Comparison of ENCODE assay signal across 9 mouse cellular contexts in genomic region chr16:59598997-59599396, GRCm38 (mm10). TPM values are rescaled to one million over a fixed set of nuclear protein-coding genes. Genes with fewer than 3 reads are reported as not detected.
A peak's percentile ranks its signal among the peaks of the same experiment; 100 is the strongest.
DNase-seq lines count a peak whose midpoint lies in the region; ATAC-seq and TF ChIP-seq lines count a peak whose summit lies in the region.
"Had no signal": no experiment of that assay in that cellular context is flagged by ENCODE, and none has a peak within 500 bp of the region (broad histone marks: within the 10 kb centered on the region; RNA-seq: fewer than 3 reads in every experiment).

No protein-coding gene starts in this region.

- DNase-seq in layer of hippocampus, adult 2 months (ENCODE audit: low spot score in 2 of 2): no peak
- no peak for DNase-seq in layer of hippocampus, adult 9-10 months (ENCODE audit: low spot score)
- DNase-seq in embryonic facial prominence, embryonic 14.5 days (ENCODE audit: low spot score): peak; percentile 30
- peak; percentile 37 for DNase-seq in hindbrain, embryonic 14.5 days (ENCODE audit: low spot score)
- DNase-seq in urinary bladder, postnatal 25 days (ENCODE audit: low spot score): no peak
- no peak for DNase-seq in right cerebral cortex, postnatal 14 days
- no peak for DNase-seq in right cerebral cortex, postnatal 4 days
- DNase-seq: liver, embryonic 13.5 days had no signal

- ATAC-seq in embryonic facial prominence, embryonic 14.5 days (ENCODE audit: low read depth): no peak
- ATAC-seq in hindbrain, embryonic 14.5 days (ENCODE audit: low FRiP score): no peak
- ATAC-seq in neural tube, embryonic 12.5 days (ENCODE audit: low FRiP score, low read depth): no peak

- H3K36me3 ChIP-seq in embryonic facial prominence, embryonic 14.5 days (ENCODE audit: control insufficient read depth, insufficient read depth, low read length): no peaks in the 10 kb centered on the region
- H3K36me3 ChIP-seq in hindbrain, embryonic 14.5 days (replicated peaks; ENCODE audit: control insufficient read depth, insufficient read depth): no peaks in the 10 kb centered on the region
- no peaks in the 10 kb centered on the region for H3K36me3 ChIP-seq in neural tube, embryonic 12.5 days
- H3K36me3 ChIP-seq: liver, embryonic 13.5 days had no signal

- peaks cover 25% of the 10 kb centered on the region for H3K4me1 ChIP-seq in embryonic facial prominence, embryonic 14.5 days (ENCODE audit: control insufficient read depth, insufficient read depth, low read length)
- H3K4me1 ChIP-seq in hindbrain, embryonic 14.5 days (replicated peaks; ENCODE audit: control insufficient read depth, insufficient read depth, low read length): peaks cover under 1% of the 10 kb centered on the region; the same call in 1 of the 2 replicates
- peaks cover 10% of the 10 kb centered on the region for H3K4me1 ChIP-seq in neural tube, embryonic 12.5 days

- peak overlapping the region; percentile 69 for H3K4me2 ChIP-seq in embryonic facial prominence, embryonic 14.5 days (ENCODE audit: low read depth, low read length)
- H3K4me2 ChIP-seq in hindbrain, embryonic 14.5 days (replicated peaks): peak overlapping the region; percentile 85
- H3K4me2 ChIP-seq in neural tube, embryonic 12.5 days (replicated peaks): peak overlapping the region; percentile 80

- H3K27ac ChIP-seq in layer of hippocampus, adult 2 months: 0 out of 2 replicates have a peak overlapping the region, but pooled peaks have one; percentile 69
- peak overlapping the region; percentile 35; the same call in 1 of the 2 replicates for H3K27ac ChIP-seq in embryonic facial prominence, embryonic 14.5 days (replicated peaks; ENCODE audit: low read depth, low read length)
- peak overlapping the region; percentile 28; the same call in 1 of the 2 replicates for H3K27ac ChIP-seq in hindbrain, embryonic 14.5 days
- no peak overlapping the region for H3K27ac ChIP-seq in neural tube, embryonic 12.5 days
- H3K27ac ChIP-seq: liver, embryonic 13.5 days had no signal

- no peaks in the 10 kb centered on the region for H3K9me3 ChIP-seq in embryonic facial prominence, embryonic 14.5 days (ENCODE audit: control insufficient read depth, low read length)
- H3K9me3 ChIP-seq in hindbrain, embryonic 14.5 days (ENCODE audit: control insufficient read depth, low read length): no peaks in the 10 kb centered on the region
- no peaks in the 10 kb centered on the region for H3K9me3 ChIP-seq in neural tube, embryonic 12.5 days
- H3K9me3 ChIP-seq: liver, embryonic 13.5 days had no signal

- H3K27me3 ChIP-seq in embryonic facial prominence, embryonic 14.5 days (replicated peaks; ENCODE audit: control insufficient read depth, insufficient read depth, low read length): no peaks in the 10 kb centered on the region
- 0 out of 2 replicates have a peak, but pooled peaks cover 5% of the 10 kb centered on the region for H3K27me3 ChIP-seq in hindbrain, embryonic 14.5 days (ENCODE audit: control insufficient read depth, insufficient read depth, low read length)
- H3K27me3 ChIP-seq in neural tube, embryonic 12.5 days (replicated peaks): no peaks in the 10 kb centered on the region

- no peak for TF ChIP-seq CTCF in layer of hippocampus, adult 2 months (conservative IDR thresholded peaks at IDR 0.05)

- H3K9ac ChIP-seq in embryonic facial prominence, embryonic 14.5 days (ENCODE audit: low read depth, low read length): 0 out of 2 replicates have a peak overlapping the region, but pooled peaks have one; percentile 88
- no peak overlapping the region for H3K9ac ChIP-seq in hindbrain, embryonic 14.5 days
- H3K9ac ChIP-seq in neural tube, embryonic 12.5 days: no peak overlapping the region
- H3K9ac ChIP-seq: liver, embryonic 13.5 days had no signal

- 20% methylated on average over 4 of the region's 4 CpGs for WGBS in embryonic facial prominence, embryonic 14.5 days
- WGBS in hindbrain, embryonic 14.5 days: 36% methylated on average over 4 of the region's 4 CpGs
- WGBS in neural tube, embryonic 12.5 days: 24% methylated on average over 4 of the region's 4 CpGs

- H3K4me3 ChIP-seq in layer of hippocampus, adult 2 months: no peak overlapping the region
- peak overlapping the region; percentile 85 for H3K4me3 ChIP-seq in embryonic facial prominence, embryonic 14.5 days (ENCODE audit: low read depth, low read length)
- H3K4me3 ChIP-seq in hindbrain, embryonic 14.5 days (replicated peaks; ENCODE audit: low read length): no peak overlapping the region
- no peak overlapping the region for H3K4me3 ChIP-seq in neural tube, embryonic 12.5 days
- H3K4me3 ChIP-seq: liver, embryonic 13.5 days had no signal

RNA-seq across cellular contexts. Expression of gene Crybg3, which starts 1.8 kb away (rescaled TPM):
- 1 to 10 TPM; 3.8 to 4.8 TPM for total RNA-seq in layer of hippocampus, adult 2 months (2021)
- polyA plus RNA-seq in embryonic facial prominence, embryonic 14.5 days (2014; fragmentation: Nextera tagmentation; extraction: Ambion mirVana): 11.6 and 12.1 TPM in 2 replicates
- 2.5 and 3.6 TPM in 2 replicates for polyA plus RNA-seq in hindbrain, embryonic 14.5 days (2014; fragmentation: Nextera tagmentation; extraction: Ambion mirVana)
- polyA plus RNA-seq in neural tube, embryonic 12.5 days (2016; fragmentation: Nextera tagmentation; extraction: Ambion mirVana): 4.9 and 6.6 TPM in 2 replicates

RNA-seq across cellular contexts. Expression of gene Arl6, which starts 40.2 kb away (rescaled TPM):
- 10 to 100 TPM; 27.4 to 30.1 TPM for total RNA-seq in layer of hippocampus, adult 2 months (2021)
- polyA plus RNA-seq in embryonic facial prominence, embryonic 14.5 days (2014; fragmentation: Nextera tagmentation; extraction: Ambion mirVana): 30.3 and 31.6 TPM in 2 replicates
- polyA plus RNA-seq in hindbrain, embryonic 14.5 days (2014; fragmentation: Nextera tagmentation; extraction: Ambion mirVana): 55.1 and 61.5 TPM in 2 replicates
- polyA plus RNA-seq in neural tube, embryonic 12.5 days (2016; fragmentation: Nextera tagmentation; extraction: Ambion mirVana): 41.7 and 42.3 TPM in 2 replicates

Comparison
In these comparisons a context has a peak if more than half of its experiments do, and no peak if none do; other contexts are left out.
1. DNase-seq: peak in embryonic facial prominence, embryonic 14.5 days (single experiment) and hindbrain, embryonic 14.5 days (single experiment); none in layer of hippocampus, adult 2 months (0 of 2), layer of hippocampus, adult 9-10 months (single experiment), urinary bladder, postnatal 25 days (single experiment), right cerebral cortex, postnatal 14 days (single experiment) and right cerebral cortex, postnatal 4 days (single experiment).
2. Peak in every context shown above with its lines, with median percentiles within 50 percentile points of each other: H3K4me2 ChIP-seq.